Mouse (Mus musculus) liver, postnatal 0 days (tissue): ENCODE measurements around the gene Dok1. TPM values are rescaled to one million over a fixed set of nuclear protein-coding genes. Genes with fewer than 3 reads are reported as not detected.

Experiments
- ATAC-seq: fragments of 200-750 bp; cut with Nextera tagmentation; 2 replicates; pipeline ENCODE4 v1.8.0; 2017; ENCODE audit warnings: mild to moderate bottlenecking, moderate library complexity
- DNase-seq: peaks from one replicate; pipeline ENCODE4 v3.0.0-alpha.2; 2016
- H3K27ac ChIP-seq: fragments of 300-500 bp; sonication (generic); 2 replicates; pipeline ENCODE4 v1.5.1; 2014; ENCODE audit warnings: antibody characterized with exemption, moderate library complexity, mild to moderate bottlenecking, low read depth
- H3K27me3 ChIP-seq: fragments of 300-500 bp; sonication (generic); 2 replicates; pipeline ENCODE4 v1.6.1; 2014; ENCODE audit warnings: low read length, control low read depth, mixed read lengths; ENCODE audit not compliant: insufficient read depth
- H3K36me3 ChIP-seq: fragments of 300-500 bp; sonication (generic); replicated peaks from 2 replicates; pipeline ENCODE4 v1.6.1; 2014; ENCODE audit warnings: mild to moderate bottlenecking, control low read depth, low read length, moderate library complexity, mixed read lengths; ENCODE audit not compliant: insufficient read depth
- H3K4me1 ChIP-seq: fragments of 300-500 bp; sonication (generic); 2 replicates; pipeline ENCODE4 v1.6.1; 2014; ENCODE audit warnings: antibody characterized with exemption, mild to moderate bottlenecking, control low read depth; ENCODE audit not compliant: insufficient read depth
- H3K4me2 ChIP-seq: fragments of 300-500 bp; sonication (generic); 2 replicates; pipeline ENCODE4 v1.6.1; 2014; ENCODE audit warnings: low read depth, mild to moderate bottlenecking, low read length, moderate library complexity, mixed read lengths
- H3K4me3 ChIP-seq: fragments of 300-500 bp; sonication (generic); 2 replicates; pipeline ENCODE4 v1.5.1; 2014; ENCODE audit warnings: low read depth, low read length
- H3K9ac ChIP-seq: fragments of 300-500 bp; sonication (generic); replicated peaks from 2 replicates; pipeline ENCODE4 v1.6.1; 2014; ENCODE audit warnings: mild to moderate bottlenecking, moderate library complexity
- H3K9me3 ChIP-seq: fragments of 300-500 bp; sonication (generic); 2 replicates; pipeline ENCODE4 v1.6.1; 2016; ENCODE audit warnings: mild to moderate bottlenecking, control low read depth, low read length, mixed read lengths
- CTCF ChIP-seq: sonication (generic); IDR thresholded peaks from 2 replicates; pipeline ENCODE4 v1.5.1; 2016; ENCODE audit warnings: antibody characterized with exemption, low read depth
- EP300 ChIP-seq: IDR thresholded peaks from 2 replicates; pipeline ENCODE4 v1.6.1; 2016; ENCODE audit warnings: antibody characterized with exemption, low read depth, mild to moderate bottlenecking
- WGBS: fragments of 180-500 bp; shearing (Covaris S2); extraction: QIAGEN DNeasy Blood & Tissue Kit; methylation state at CpG from one replicate; pipeline ENCODE4 v1.1.7; 2014; ENCODE audit not compliant: insufficient replicate concordance; 5-methylcytosine and 5-hydroxymethylcytosine counted together
- polyA plus RNA-seq: library from polyadenylated mRNA; unstranded; fragments of >200 nt; fragmentation: Nextera tagmentation; extraction: Ambion mirVana; gene quantifications from 2 replicates; pipeline ENCODE4 v1.2.1, GENCODE M21; 2015

Dok1 gene
- polyA plus RNA-seq, 1 experiment from 2014 or later, result 11.3 TPM

DNA sequence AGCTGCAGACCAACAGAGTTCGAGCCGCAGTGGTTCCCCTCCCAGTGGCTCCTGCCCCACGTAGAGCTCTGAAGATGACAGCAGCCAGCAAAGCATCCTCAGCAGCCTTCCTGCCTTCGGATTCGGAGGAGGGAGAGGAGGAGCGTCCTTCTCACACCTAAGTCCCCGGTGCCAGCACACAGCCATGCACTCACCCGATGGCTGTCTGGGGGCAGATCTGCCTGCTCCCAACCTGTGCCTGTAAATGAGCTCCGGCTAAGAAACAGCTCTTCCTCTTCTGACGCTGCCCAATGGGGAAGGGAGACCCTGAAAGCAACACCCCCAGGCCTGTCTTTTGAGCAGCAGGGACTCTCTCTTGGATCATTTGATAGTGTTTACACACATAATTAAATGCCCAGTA is 3.5 kb downstream of the Dok1 start:
- H3K27ac ChIP-seq, result no peak overlapping the region
- H3K4me1 ChIP-seq, result peaks cover 27% of the 10 kb centered on the region
- H3K27me3 ChIP-seq, result peaks cover 20% of the 10 kb centered on the region; the same call in 1 of the 2 replicates
- ATAC-seq (no peak), DNase-seq (no peak)
- H3K36me3 ChIP-seq, result peaks cover 14% of the 10 kb centered on the region
- H3K9me3 ChIP-seq, result no peaks in the 10 kb centered on the region
- no peak overlapping the region for H3K4me3 ChIP-seq
- H3K4me2 ChIP-seq, result no peak overlapping the region
- H3K9ac ChIP-seq, result no peak overlapping the region
- no peak for TF ChIP-seq EP300
- WGBS, result 73% methylated on average over 10 of the region's 10 CpGs

GRCm38 (mm10) chr6:83027706-83028105 is 5.6 kb downstream of the Dok1 start:
- Histone ChIP-seq H3K4me2 (no peak overlapping the region), H3K9ac (no peak overlapping the region), H3K27me3 (peaks cover 13% of the 10 kb centered on the region; the same call in 1 of the 2 replicates), H3K27ac (no peak overlapping the region), H3K4me3 (no peak overlapping the region), H3K4me1 (peaks cover 33% of the 10 kb centered on the region), H3K36me3 (peaks cover 14% of the 10 kb centered on the region), H3K9me3 (no peaks in the 10 kb centered on the region)
- no peak for TF ChIP-seq CTCF
- no peak for TF ChIP-seq EP300
- ATAC-seq (no peak), DNase-seq (no peak)
- 36% methylated on average over 6 of the region's 9 CpGs for WGBS

DNA sequence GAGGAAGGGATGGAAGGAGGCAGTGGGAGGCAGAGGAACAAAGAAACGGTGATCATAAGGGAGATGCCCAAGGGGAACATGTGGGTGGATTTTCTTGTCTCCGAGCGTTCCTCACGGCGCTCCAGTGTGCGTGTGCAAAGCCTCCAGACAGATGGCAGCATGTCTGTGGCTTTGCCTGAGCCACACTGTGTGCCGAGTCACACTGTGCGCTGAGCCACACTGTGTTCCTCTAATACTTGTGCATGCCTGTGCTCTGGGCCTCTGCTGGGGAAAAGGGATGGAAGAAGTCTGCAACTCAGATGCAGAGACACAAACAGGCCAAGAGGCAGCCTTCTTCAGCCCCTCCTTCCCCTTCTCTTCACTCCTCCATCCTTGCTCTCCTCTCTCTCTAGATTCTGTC is 6.0 kb downstream of the Dok1 start:
- peaks cover 33% of the 10 kb centered on the region for H3K4me1 ChIP-seq
- H3K4me3 ChIP-seq, result no peak overlapping the region
- no peak for ATAC-seq
- H3K27ac ChIP-seq, result no peak overlapping the region
- TF ChIP-seq EP300 (no peak), CTCF (no peak)
- peaks cover 13% of the 10 kb centered on the region; the same call in 1 of the 2 replicates for H3K27me3 ChIP-seq
- H3K4me2 ChIP-seq, result no peak overlapping the region
- no peak for DNase-seq
- H3K9me3 ChIP-seq, result no peaks in the 10 kb centered on the region
- peaks cover 14% of the 10 kb centered on the region for H3K36me3 ChIP-seq
- no peak overlapping the region for H3K9ac ChIP-seq
- WGBS, result 75% methylated on average over 8 of the region's 8 CpGs

GRCm38 (mm10) chr6:83025221-83025620 is 8.1 kb downstream of the Dok1 start:
- ATAC-seq, result no peak
- no peak for TF ChIP-seq EP300
- TF ChIP-seq CTCF, result no peak
- Histone ChIP-seq H3K27me3 (0 out of 2 replicates have a peak, but pooled peaks cover 3% of the 10 kb centered on the region), H3K4me3 (no peak overlapping the region), H3K4me1 (peaks cover 45% of the 10 kb centered on the region), H3K9ac (no peak overlapping the region), H3K4me2 (no peak overlapping the region), H3K36me3 (no peaks in the 10 kb centered on the region), H3K27ac (no peak overlapping the region), H3K9me3 (no peaks in the 10 kb centered on the region)
- DNase-seq, result no peak
- WGBS, result 83% methylated on average over 4 of the region's 4 CpGs

DNA sequence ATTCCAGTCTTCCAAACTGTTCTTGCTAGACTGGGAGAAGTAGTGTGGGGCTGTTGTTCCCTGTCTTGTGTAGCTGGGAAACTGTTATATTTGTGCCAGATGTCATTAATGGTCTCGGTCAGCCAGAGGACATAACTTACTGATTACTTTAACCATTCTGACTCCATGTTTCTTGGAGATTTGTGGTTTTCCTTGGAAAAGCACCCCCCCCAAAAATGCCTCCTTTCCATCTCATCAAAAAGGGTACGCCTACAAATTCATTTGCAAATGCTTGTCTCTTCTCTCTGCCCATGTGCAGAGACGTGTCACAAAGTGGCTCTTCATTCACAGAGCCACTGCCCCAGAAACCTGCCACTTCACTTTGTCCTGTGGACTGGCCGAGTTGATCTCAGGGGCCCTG is 8.8 kb downstream of the Dok1 start:
- no peak overlapping the region for H3K4me2 ChIP-seq
- H3K9me3 ChIP-seq, result no peaks in the 10 kb centered on the region
- no peak for TF ChIP-seq CTCF
- no peak for TF ChIP-seq EP300
- no peak for ATAC-seq
- DNase-seq, result no peak
- H3K9ac ChIP-seq, result no peak overlapping the region
- peak overlapping the region; percentile 4; the same call in 1 of the 2 replicates for H3K27ac ChIP-seq
- H3K4me3 ChIP-seq, result no peak overlapping the region
- H3K4me1 ChIP-seq, result peaks cover 53% of the 10 kb centered on the region
- WGBS, result 55% methylated on average over 4 of the region's 4 CpGs
- H3K36me3 ChIP-seq, result no peaks in the 10 kb centered on the region
- H3K27me3 ChIP-seq, result 0 out of 2 replicates have a peak, but pooled peaks cover 3% of the 10 kb centered on the region

GRCm38 (mm10) chr6:83023786-83024185 is 9.5 kb downstream of the Dok1 start:
- Histone ChIP-seq H3K4me2 (no peak overlapping the region), H3K4me1 (peaks cover 55% of the 10 kb centered on the region), H3K9ac (no peak overlapping the region), H3K27ac (no peak overlapping the region), H3K4me3 (no peak overlapping the region), H3K36me3 (no peaks in the 10 kb centered on the region), H3K27me3 (0 out of 2 replicates have a peak, but pooled peaks cover 3% of the 10 kb centered on the region), H3K9me3 (no peaks in the 10 kb centered on the region)
- DNase-seq (no peak), ATAC-seq (no peak)
- WGBS, result 84% methylated on average over 2 of the region's 2 CpGs
- TF ChIP-seq CTCF, result no peak
- TF ChIP-seq EP300, result no peak

DNA sequence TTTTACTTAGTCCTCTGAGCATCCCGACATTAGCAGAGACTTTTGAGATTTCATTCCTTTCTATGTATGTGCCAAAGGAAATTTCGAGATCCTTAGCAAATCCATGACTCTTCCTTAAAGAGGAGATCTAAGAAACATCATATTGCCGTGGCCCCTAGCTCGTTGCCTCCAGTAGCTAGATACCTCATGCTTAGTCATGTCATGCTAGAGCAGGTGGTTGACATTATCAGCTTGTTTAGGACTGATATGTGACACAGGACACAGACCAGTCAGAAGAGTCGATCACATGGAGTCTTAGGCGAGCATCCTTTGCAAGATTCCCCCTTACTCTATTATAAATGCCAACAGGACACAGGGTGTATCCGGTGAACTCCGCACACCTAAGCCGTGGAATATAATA is 10.3 kb downstream of the Dok1 start:
- 74% methylated on average over 9 of the region's 9 CpGs for WGBS
- TF ChIP-seq CTCF, result no peak
- TF ChIP-seq EP300, result peak; percentile 34; the same call in 1 of the 2 replicates
- Histone ChIP-seq H3K9me3 (no peaks in the 10 kb centered on the region), H3K9ac (no peak overlapping the region), H3K36me3 (no peaks in the 10 kb centered on the region), H3K4me1 (peaks cover 55% of the 10 kb centered on the region), H3K27me3 (no peaks in the 10 kb centered on the region), H3K4me2 (no peak overlapping the region), H3K4me3 (no peak overlapping the region), H3K27ac (no peak overlapping the region)
- ATAC-seq (0 out of 2 replicates have a peak, but pooled peaks have one; percentile 44), DNase-seq (no peak)
